Mouse (Mus musculus) heart, adult 2 months (tissue): Measurements from ENCODE around the gene Padi2.

Experiments
- CTCF ChIP-seq: fragments of 200-600 bp; IDR thresholded peaks from 2 replicates; pipeline ENCODE4 v1.8.1; 2022; ENCODE audit warnings: antibody characterized with exemption, mild to moderate bottlenecking, moderate library complexity
- EP300 ChIP-seq: fragments of 200-500 bp; IDR thresholded peaks from 2 replicates; pipeline ENCODE4 v1.6.1; 2011; ENCODE audit warnings: low read depth, low read length, control low read depth; ENCODE audit not compliant: insufficient read depth
- POLR2A ChIP-seq: fragments of 200-500 bp; IDR thresholded peaks from 2 replicates; pipeline ENCODE4 v1.6.1; 2011; ENCODE audit warnings: mild to moderate bottlenecking, low read depth, low read length, control low read depth; ENCODE audit not compliant: insufficient read depth

- TF ChIP-seq CTCF (no peak), POLR2A (no peak), EP300 (no peak)
Observed at GRCm38 (mm10) chr4:140876161-140876560, 30.0 kb upstream of the Padi2 start.
